Mouse (Mus musculus) ES-E14 (cell line): ENCODE results near the gene Tnnt3. TPM values are rescaled to one million over a fixed set of nuclear protein-coding genes. Genes with fewer than 3 reads are reported as not detected.

Experiments
- DNase-seq: peaks from one replicate; pipeline ENCODE4 v3.0.0-alpha.2; 2013; ENCODE audit warnings: low read depth, low spot score
- H3K27ac ChIP-seq: 2 replicates; pipeline ENCODE4 v1.5.1; 2012; ENCODE audit warnings: low read depth, mild to moderate bottlenecking, low read length, moderate library complexity, mixed read lengths; ENCODE audit not compliant: poor library complexity, insufficient read depth, severe bottlenecking
- H3K36me3 ChIP-seq: 2 replicates; pipeline ENCODE4 v1.6.1; 2012; ENCODE audit warnings: mild to moderate bottlenecking, low read length, moderate library complexity, mixed read lengths; ENCODE audit not compliant: control insufficient read depth, poor library complexity, insufficient read depth, severe bottlenecking
- H3K4me1 ChIP-seq, 2 experiments: fragments of 150-350 bp in 1 of 2; sonication (generic) in 1 of 2; 2 replicates each; pipeline ENCODE4 v1.6.1; 2012; ENCODE audit warnings: low read length in 2 of 2, mild to moderate bottlenecking in 1 of 2, mixed read lengths in 1 of 2; ENCODE audit not compliant: control insufficient read depth in 2 of 2, insufficient read depth in 2 of 2, poor library complexity in 1 of 2
- H3K4me3 ChIP-seq, 2 experiments: fragments of 150-350 bp in 1 of 2; sonication (generic) in 1 of 2; 2 replicates each; pipeline ENCODE4 v1.5.1; 2012; ENCODE audit warnings: low read length in 2 of 2, low read depth in 1 of 2, mild to moderate bottlenecking in 1 of 2, mixed read lengths in 1 of 2; ENCODE audit not compliant: insufficient read depth in 1 of 2, poor library complexity in 1 of 2, severe bottlenecking in 1 of 2
- H3K9ac ChIP-seq: 2 replicates; pipeline ENCODE4 v1.6.1; 2012; ENCODE audit warnings: low read depth, mild to moderate bottlenecking, low read length, mixed read lengths; ENCODE audit not compliant: poor library complexity, insufficient read depth, severe bottlenecking
- H3K9me3 ChIP-seq: fragments of 150-350 bp; sonication (generic); 2 replicates; pipeline ENCODE4 v1.6.1; 2012; ENCODE audit warnings: low read depth, mild to moderate bottlenecking, low read length; ENCODE audit not compliant: control insufficient read depth, insufficient read depth
- CHD2 ChIP-seq: IDR thresholded peaks from 2 replicates; pipeline ENCODE4 v1.6.1; 2014; ENCODE audit warnings: mild to moderate bottlenecking, low read depth, low read length, inconsistent platforms
- HCFC1 ChIP-seq: IDR thresholded peaks from 2 replicates; pipeline ENCODE4 v1.6.1; 2012; ENCODE audit warnings: low read length, inconsistent platforms, borderline replicate concordance; ENCODE audit not compliant: insufficient read depth
- MAFK ChIP-seq: IDR thresholded peaks from 2 replicates; pipeline ENCODE4 v1.6.1; 2014; ENCODE audit warnings: mild to moderate bottlenecking, low read depth, low read length, inconsistent platforms; ENCODE audit not compliant: insufficient read depth
- ZC3H11A ChIP-seq: IDR thresholded peaks from 2 replicates; pipeline ENCODE4 v1.6.1; 2012; ENCODE audit warnings: low read depth, mild to moderate bottlenecking, inconsistent platforms, low read length, borderline replicate concordance
- ZNF384 ChIP-seq: IDR thresholded peaks from 2 replicates; pipeline ENCODE4 v1.6.1; 2012; ENCODE audit warnings: low read depth, low read length, inconsistent platforms
- in situ Hi-C, 2 experiments: fragments of 600-800 bp; cut with MboI; formaldehyde crosslinking; loops; one replicate each; pipeline ENCODE4 v1.15.1; 2025; ENCODE audit warnings: low sequenced_read_pairs in 2 of 2, inconsistent platforms in 1 of 2; ENCODE audit not compliant: unreplicated experiment in 2 of 2
- total RNA-seq: library from RNA; depleted of rRNA; stranded (reverse); fragments of 300-350 nt; gene quantifications from 2 replicates; pipeline ENCODE4 v1.2.3, GENCODE M21; 2012

Gene Tnnt3
- total RNA-seq, 1 experiment = 6.4 TPM

DNA sequence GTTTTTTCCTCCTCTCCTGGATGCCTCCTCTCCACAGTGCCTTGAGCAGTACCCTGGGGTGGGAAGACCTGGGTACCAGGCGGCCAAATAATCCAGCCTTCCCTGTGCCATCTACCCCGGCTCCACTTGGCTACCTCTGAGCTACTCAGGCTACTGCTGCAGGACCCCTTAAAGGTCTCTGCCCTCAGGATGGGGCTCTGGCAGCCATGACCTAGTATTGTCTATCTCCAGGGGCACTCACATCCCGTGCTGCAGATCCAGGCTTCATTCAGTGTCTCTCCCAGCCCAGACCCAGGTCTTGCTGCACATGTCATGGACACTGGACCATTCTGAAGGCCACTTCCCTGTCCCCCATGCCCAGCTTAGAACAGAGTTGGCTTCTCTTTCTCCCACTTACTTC lies 18.8 kb upstream of the Tnnt3 start:
- Histone ChIP-seq H3K4me3 (no peak overlapping the region), H3K36me3 (no peaks in the 10 kb centered on the region), H3K9me3 (no peaks in the 10 kb centered on the region), H3K4me1 (peaks cover 0 to 5% of the 10 kb centered on the region in 2 experiments; a peak in 1 of 4 replicates), H3K27ac (no peak overlapping the region), H3K9ac (no peak overlapping the region)
- in situ Hi-C loops = no loop called here
- TF ChIP-seq ZNF384 (no peak), CHD2 (no peak), MAFK (no peak), ZC3H11A (no peak), HCFC1 (no peak)
- no peak for DNase-seq

DNA sequence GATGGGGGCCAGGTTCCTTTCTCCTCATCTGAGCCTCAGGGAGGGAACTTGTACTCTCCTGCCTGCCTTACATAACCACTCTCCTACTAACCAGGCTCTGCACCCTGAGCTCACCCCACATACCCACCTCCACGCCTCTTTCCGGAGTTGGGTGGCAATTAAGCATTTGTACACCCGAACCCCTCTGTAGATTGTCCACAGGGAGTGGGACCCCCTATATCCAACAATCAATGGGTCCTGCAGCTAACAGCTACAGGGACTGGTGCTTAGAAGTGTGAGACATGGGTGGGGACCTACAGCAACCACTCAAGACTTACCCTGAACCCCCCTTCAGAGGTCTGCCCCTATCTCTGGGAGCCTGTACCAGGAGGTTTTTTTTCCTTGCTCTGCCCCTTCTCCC lies 18.0 kb upstream of the Tnnt3 start:
- H3K4me1 ChIP-seq = peaks cover 0 to 5% of the 10 kb centered on the region in 2 experiments; a peak in 1 of 4 replicates
- H3K36me3 ChIP-seq = no peaks in the 10 kb centered on the region
- no peak for DNase-seq
- TF ChIP-seq ZNF384 (no peak), HCFC1 (no peak), CHD2 (no peak), ZC3H11A (no peak), MAFK (no peak)
- no peak overlapping the region for H3K27ac ChIP-seq
- H3K9me3 ChIP-seq = no peaks in the 10 kb centered on the region
- in situ Hi-C loops = no loop called here
- H3K9ac ChIP-seq = no peak overlapping the region
- H3K4me3 ChIP-seq = no peak overlapping the region

DNA sequence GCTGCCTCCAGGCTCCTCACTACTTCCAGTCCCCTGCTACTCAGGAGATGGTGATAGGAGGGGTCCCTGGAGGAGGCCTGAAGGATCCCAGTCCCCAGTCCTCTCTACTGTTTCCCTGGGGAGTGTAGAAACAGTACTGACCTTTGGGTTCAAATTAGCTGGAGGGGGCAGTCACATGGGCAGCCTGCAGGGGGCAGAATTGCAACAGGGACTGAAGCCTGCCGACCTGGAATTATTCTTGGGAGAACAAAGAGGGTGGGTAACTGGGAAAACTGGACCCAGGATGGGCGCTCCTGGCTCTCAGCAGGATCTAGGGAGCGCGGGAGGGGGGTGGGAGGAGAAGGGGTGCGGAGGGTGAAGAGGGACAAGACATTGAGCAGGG lies 17.5 kb upstream of the Tnnt3 start:
- H3K4me3 ChIP-seq = peak overlapping the region; percentile 32 to 42; a peak in 2 of 4 replicates
- H3K9me3 ChIP-seq = no peaks in the 10 kb centered on the region
- peak; percentile 54 for DNase-seq
- H3K4me1 ChIP-seq = peaks cover 0 to 5% of the 10 kb centered on the region in 2 experiments; a peak in 1 of 4 replicates
- peak overlapping the region; percentile 55; the same call in 1 of the 2 replicates for H3K9ac ChIP-seq
- H3K36me3 ChIP-seq = no peaks in the 10 kb centered on the region
- in situ Hi-C loops = no loop called here
- H3K27ac ChIP-seq = no peak overlapping the region
- TF ChIP-seq ZC3H11A (peak; percentile 22; the same call in 1 of the 2 replicates), MAFK (no peak), CHD2 (no peak), HCFC1 (no peak), ZNF384 (no peak)

DNA sequence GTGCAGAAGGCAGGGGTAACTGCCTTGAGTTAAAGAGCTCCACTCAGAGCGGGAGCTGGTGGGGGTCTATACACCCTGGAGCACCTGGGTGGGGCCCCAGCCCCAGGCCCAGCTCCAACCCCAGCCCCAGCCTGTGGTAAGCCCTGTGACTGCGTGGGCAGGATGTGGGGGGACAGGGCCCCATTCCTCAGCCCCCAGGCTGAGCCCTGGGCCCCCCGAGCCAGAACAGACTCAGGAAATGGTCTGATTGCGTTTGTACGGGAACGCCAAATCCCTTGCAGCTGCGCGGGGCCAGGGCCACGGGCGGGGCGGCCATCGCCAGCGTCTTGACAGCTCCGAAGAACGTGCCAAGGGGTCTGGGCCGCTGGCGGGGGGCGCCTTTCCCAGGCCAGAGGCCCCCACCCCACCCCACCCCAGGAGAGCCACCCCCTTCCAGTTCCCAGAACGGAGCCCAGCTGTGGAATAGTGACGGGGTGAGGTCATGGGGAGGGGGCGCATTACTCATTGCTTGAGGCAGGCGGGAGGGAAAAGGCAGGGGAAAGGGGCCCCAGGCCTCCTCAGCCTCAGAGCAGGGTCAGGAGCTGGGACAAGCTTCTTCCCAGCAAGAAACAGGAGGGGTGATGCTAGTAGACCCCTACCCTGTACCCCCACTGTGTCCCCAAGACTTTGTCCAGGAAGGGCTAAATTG lies 16.9 kb upstream of the Tnnt3 start:
- H3K4me3 ChIP-seq = peak overlapping the region; percentile 32 to 42
- no peaks in the 10 kb centered on the region for H3K36me3 ChIP-seq
- peaks cover 0 to 7% of the 10 kb centered on the region in 2 experiments; a peak in 1 of 4 replicates for H3K4me1 ChIP-seq
- in situ Hi-C loops = no loop called here
- DNase-seq = no peak
- TF ChIP-seq HCFC1 (no peak), ZNF384 (no peak), CHD2 (no peak), ZC3H11A (no peak), MAFK (no peak)
- H3K9ac ChIP-seq = peak overlapping the region; percentile 55; the same call in 1 of the 2 replicates
- no peak overlapping the region for H3K27ac ChIP-seq
- no peaks in the 10 kb centered on the region for H3K9me3 ChIP-seq
